10 mouse cellular contexts compared by ENCODE assay signal in genomic region chr3:107099866-107100265, GRCm38 (mm10). TPM values are rescaled to one million over a fixed set of nuclear protein-coding genes. Genes with fewer than 3 reads are reported as not detected.
"Had no signal": no experiment of that assay in that cellular context is flagged by ENCODE, and none has a peak within 500 bp of the region (broad histone marks: within the 10 kb centered on the region; RNA-seq: fewer than 3 reads in every experiment).

No protein-coding gene starts in this region.

- H3K36me3 ChIP-seq: kidney, embryonic 15.5 days; limb, embryonic 13.5 days; midbrain, embryonic 12.5 days; stomach, embryonic 15.5 days had no signal

- H3K4me2 ChIP-seq: stomach, embryonic 15.5 days had no signal

- H3K9ac ChIP-seq: kidney, embryonic 15.5 days; limb, embryonic 13.5 days; liver, embryonic 14.5 days; midbrain, embryonic 12.5 days; stomach, embryonic 15.5 days had no signal

- H3K27ac ChIP-seq: kidney, embryonic 15.5 days; limb, embryonic 13.5 days; liver, embryonic 14.5 days; midbrain, embryonic 12.5 days; stomach, embryonic 15.5 days had no signal

- DNase-seq: kidney, adult 18-20 months; kidney, postnatal 14 days; lung, adult 18-20 months had no signal

- H3K4me3 ChIP-seq: kidney, embryonic 15.5 days; limb, embryonic 13.5 days; midbrain, embryonic 12.5 days; stomach, embryonic 15.5 days had no signal

- H3K9me3 ChIP-seq: kidney, embryonic 15.5 days; limb, embryonic 13.5 days; midbrain, embryonic 12.5 days; stomach, embryonic 15.5 days had no signal

RNA-seq across cellular contexts. Expression of gene Kcna2, which starts 1.1 kb away (rescaled TPM):
- total RNA-seq: megakaryocyte-erythroid progenitor cell, adult 5-6 weeks had no signal
- polyA plus RNA-seq: testis, adult 2 months had no signal
